ENCODE assay signal across 19 mouse cellular contexts in the genomic region with DNA sequence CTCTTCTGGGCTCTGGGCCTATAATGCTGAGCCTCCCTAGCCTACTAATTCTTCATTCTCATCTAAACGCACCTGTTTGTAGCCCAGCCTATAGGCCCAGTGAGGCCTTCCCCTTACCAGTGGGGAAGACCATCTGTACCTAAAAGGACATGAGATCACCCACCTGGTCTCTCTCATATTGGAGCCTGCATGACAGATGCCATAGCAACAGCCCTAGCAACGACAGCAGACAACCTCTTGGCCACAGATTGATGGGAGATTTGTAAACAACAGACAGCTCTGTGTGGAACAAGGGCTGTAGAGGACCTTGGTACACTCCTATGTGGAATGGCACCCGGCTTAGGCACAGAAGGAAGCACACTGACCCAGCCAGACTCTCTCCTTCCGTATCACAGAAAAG.
DNase-seq lines count a peak whose midpoint lies in the region; ATAC-seq and TF ChIP-seq lines count a peak whose summit lies in the region.
"Had no signal": no experiment of that assay in that cellular context is flagged by ENCODE, and none has a peak within 500 bp of the region (broad histone marks: within the 10 kb centered on the region; RNA-seq: fewer than 3 reads in every experiment).

No protein-coding gene starts in this region.

- peak; percentile 45; the same call in 1 of the 2 replicates for ATAC-seq in forebrain, embryonic 14.5 days
- no peak for ATAC-seq in forebrain, embryonic 11.5 days (replicated peaks; ENCODE audit: low FRiP score)
- 0 out of 2 replicates have a peak, but pooled peaks have one; percentile 10 for ATAC-seq in midbrain, embryonic 13.5 days
- no peak for ATAC-seq in midbrain, embryonic 11.5 days (ENCODE audit: low FRiP score)
- peak; percentile 60; the same call in 1 of the 2 replicates for ATAC-seq in midbrain, postnatal 0 days (ENCODE audit: low FRiP score)
- ATAC-seq: lung, postnatal 0 days had no signal

- H3K9ac ChIP-seq in forebrain, embryonic 14.5 days (ENCODE audit: low read length), result no peak overlapping the region
- no peak overlapping the region for H3K9ac ChIP-seq in forebrain, embryonic 11.5 days (ENCODE audit: low read length)
- no peak overlapping the region for H3K9ac ChIP-seq in midbrain, embryonic 13.5 days (replicated peaks)
- H3K9ac ChIP-seq in midbrain, embryonic 11.5 days (ENCODE audit: low read length), result no peak overlapping the region
- H3K9ac ChIP-seq in midbrain, postnatal 0 days (replicated peaks; ENCODE audit: low read length, poor library complexity, severe bottlenecking), result no peak overlapping the region
- H3K9ac ChIP-seq: liver, embryonic 15.5 days had no signal

- DNase-seq in forebrain, embryonic 14.5 days (ENCODE audit: low spot score), result peak; percentile 10
- DNase-seq in forebrain, embryonic 11.5 days (ENCODE audit: low spot score), result no peak
- DNase-seq in midbrain, embryonic 11.5 days (ENCODE audit: low spot score, missing footprints), result no peak
- peak; percentile 58 to 62 for DNase-seq in cerebellum, postnatal 10 days
- DNase-seq in midbrain, postnatal 0 days (ENCODE audit: low spot score), result peak; percentile 54
- no peak for DNase-seq in kidney, adult 18-20 months
- DNase-seq: adrenal gland, postnatal 25 days; gastrocnemius, postnatal 14 days; kidney, adult 2 months; kidney, postnatal 25 days; layer of hippocampus, adult 9-11 months; right cerebral cortex, postnatal 14 days; thymus, postnatal 25 days had no signal

- no peak overlapping the region for H3K4me2 ChIP-seq in forebrain, embryonic 14.5 days (ENCODE audit: low read length)
- H3K4me2 ChIP-seq in forebrain, embryonic 11.5 days (ENCODE audit: low read depth, low read length, severe bottlenecking), result no peak overlapping the region
- H3K4me2 ChIP-seq in midbrain, embryonic 13.5 days (replicated peaks), result no peak overlapping the region
- H3K4me2 ChIP-seq in midbrain, embryonic 11.5 days, result no peak overlapping the region
- H3K4me2 ChIP-seq in midbrain, postnatal 0 days (ENCODE audit: low read depth, low read length, poor library complexity, severe bottlenecking), result no peak overlapping the region
- H3K4me2 ChIP-seq: liver, embryonic 15.5 days had no signal

- H3K9me3 ChIP-seq in forebrain, embryonic 14.5 days (replicated peaks; ENCODE audit: control insufficient read depth, low read length), result 0 out of 2 replicates have a peak, but pooled peaks cover 2% of the 10 kb centered on the region
- H3K9me3 ChIP-seq in forebrain, embryonic 11.5 days (ENCODE audit: control insufficient read depth, low read length), result no peaks in the 10 kb centered on the region
- no peaks in the 10 kb centered on the region for H3K9me3 ChIP-seq in midbrain, embryonic 13.5 days
- no peaks in the 10 kb centered on the region for H3K9me3 ChIP-seq in midbrain, embryonic 11.5 days (ENCODE audit: control insufficient read depth, low read length)
- H3K9me3 ChIP-seq in midbrain, postnatal 0 days (ENCODE audit: low read length), result no peaks in the 10 kb centered on the region
- H3K9me3 ChIP-seq: embryonic facial prominence, embryonic 10.5 days; liver, embryonic 15.5 days had no signal

- no peaks in the 10 kb centered on the region for H3K27me3 ChIP-seq in forebrain, embryonic 14.5 days (replicated peaks; ENCODE audit: control insufficient read depth, insufficient read depth, low read length)
- H3K27me3 ChIP-seq in forebrain, embryonic 11.5 days (ENCODE audit: control insufficient read depth, insufficient read depth, low read length), result no peaks in the 10 kb centered on the region
- peaks cover 6% of the 10 kb centered on the region; the same call in 1 of the 2 replicates for H3K27me3 ChIP-seq in midbrain, embryonic 13.5 days
- H3K27me3 ChIP-seq in midbrain, embryonic 11.5 days (ENCODE audit: control insufficient read depth, insufficient read depth, low read length), result no peaks in the 10 kb centered on the region
- no peaks in the 10 kb centered on the region for H3K27me3 ChIP-seq in midbrain, postnatal 0 days (ENCODE audit: insufficient read depth, low read length)
- H3K27me3 ChIP-seq: liver, embryonic 15.5 days; megakaryocyte, embryonic 14.5 days had no signal

- TF ChIP-seq CTCF in midbrain, postnatal 0 days (IDR thresholded peaks at IDR 0.05), result no peak

- H3K4me1 ChIP-seq in forebrain, embryonic 14.5 days (ENCODE audit: control insufficient read depth, insufficient read depth, low read length), result no peaks in the 10 kb centered on the region
- no peaks in the 10 kb centered on the region for H3K4me1 ChIP-seq in forebrain, embryonic 11.5 days (replicated peaks; ENCODE audit: control insufficient read depth, insufficient read depth, low read length)
- peaks cover 23% of the 10 kb centered on the region for H3K4me1 ChIP-seq in midbrain, embryonic 13.5 days (replicated peaks)
- H3K4me1 ChIP-seq in midbrain, embryonic 11.5 days (ENCODE audit: control insufficient read depth, insufficient read depth, low read length), result no peaks in the 10 kb centered on the region
- H3K4me1 ChIP-seq in midbrain, postnatal 0 days (ENCODE audit: insufficient read depth, low read length), result no peaks in the 10 kb centered on the region; the same call in 1 of the 2 replicates
- H3K4me1 ChIP-seq: embryonic facial prominence, embryonic 10.5 days; liver, embryonic 15.5 days; megakaryocyte, embryonic 14.5 days had no signal

- no peak overlapping the region for H3K27ac ChIP-seq in forebrain, embryonic 14.5 days (ENCODE audit: low read depth, low read length)
- H3K27ac ChIP-seq in forebrain, embryonic 11.5 days (ENCODE audit: low read depth, low read length), result no peak overlapping the region
- no peak overlapping the region for H3K27ac ChIP-seq in midbrain, embryonic 13.5 days
- no peak overlapping the region for H3K27ac ChIP-seq in midbrain, embryonic 11.5 days (ENCODE audit: low read depth, low read length)
- H3K27ac ChIP-seq in midbrain, postnatal 0 days (ENCODE audit: low read depth, low read length), result no peak overlapping the region
- H3K27ac ChIP-seq: embryonic facial prominence, embryonic 10.5 days; liver, embryonic 15.5 days had no signal

- 72% methylated on average over 4 of the region's 4 CpGs for WGBS in forebrain, embryonic 14.5 days
- 84% methylated on average over 4 of the region's 4 CpGs for WGBS in forebrain, embryonic 11.5 days
- WGBS in midbrain, embryonic 13.5 days, result 73% methylated on average over 4 of the region's 4 CpGs
- 73% methylated on average over 4 of the region's 4 CpGs for WGBS in midbrain, embryonic 11.5 days
- 57% methylated on average over 4 of the region's 4 CpGs for WGBS in midbrain, postnatal 0 days

- H3K4me3 ChIP-seq in forebrain, embryonic 14.5 days (ENCODE audit: low read depth, low read length), result no peak overlapping the region
- H3K4me3 ChIP-seq in forebrain, embryonic 11.5 days (ENCODE audit: low read depth, low read length), result no peak overlapping the region
- no peak overlapping the region for H3K4me3 ChIP-seq in midbrain, embryonic 13.5 days (replicated peaks)
- H3K4me3 ChIP-seq in midbrain, embryonic 11.5 days (ENCODE audit: low read depth, low read length), result no peak overlapping the region
- no peak overlapping the region for H3K4me3 ChIP-seq in midbrain, postnatal 0 days (ENCODE audit: low read depth, low read length)
- H3K4me3 ChIP-seq: embryonic facial prominence, embryonic 10.5 days; liver, embryonic 15.5 days; megakaryocyte, embryonic 14.5 days; myocyte had no signal

- no peaks in the 10 kb centered on the region for H3K36me3 ChIP-seq in forebrain, embryonic 14.5 days (ENCODE audit: control insufficient read depth, insufficient read depth, low read length)
- no peaks in the 10 kb centered on the region for H3K36me3 ChIP-seq in forebrain, embryonic 11.5 days (ENCODE audit: control insufficient read depth, insufficient read depth, low read length)
- no peaks in the 10 kb centered on the region for H3K36me3 ChIP-seq in midbrain, embryonic 13.5 days
- H3K36me3 ChIP-seq in midbrain, embryonic 11.5 days (ENCODE audit: control insufficient read depth, insufficient read depth, low read length), result no peaks in the 10 kb centered on the region
- H3K36me3 ChIP-seq in midbrain, postnatal 0 days (ENCODE audit: insufficient read depth, low read length), result no peaks in the 10 kb centered on the region
- H3K36me3 ChIP-seq: embryonic facial prominence, embryonic 10.5 days; liver, embryonic 15.5 days had no signal

Comparison
In these comparisons a context has a peak if more than half of its experiments do, and no peak if none do; other contexts are left out.
1. ATAC-seq: peak in forebrain, embryonic 14.5 days (single experiment), midbrain, embryonic 13.5 days (single experiment) and midbrain, postnatal 0 days (single experiment); none in forebrain, embryonic 11.5 days (single experiment) and midbrain, embryonic 11.5 days (single experiment).
2. DNase-seq: peak in forebrain, embryonic 14.5 days (single experiment), cerebellum, postnatal 10 days (2 of 2) and midbrain, postnatal 0 days (single experiment); none in forebrain, embryonic 11.5 days (single experiment), midbrain, embryonic 11.5 days (single experiment) and kidney, adult 18-20 months (single experiment).